Mouse (Mus musculus) cortical plate, adult 2 months (tissue): ENCODE measurements at regions not wholly inside any gene's neighbourhood (a gene's known extent, or its start where the extent isn't known, plus 50 kb on each side); places are given as distances from the start of the nearest gene placed in this dataset.

ENCODE experiments used
- CTCF ChIP-seq: fragments of 200-500 bp; IDR thresholded peaks from 2 replicates; pipeline ENCODE4 v1.5.1; 2011; ENCODE audit warnings: mild to moderate bottlenecking, control low read depth, low read length; ENCODE audit not compliant: insufficient read depth; ENCODE audit errors: extremely low read depth
- POLR2A ChIP-seq: fragments of 200-500 bp; IDR thresholded peaks from 2 replicates; pipeline ENCODE4 v1.6.1; 2011; ENCODE audit warnings: mild to moderate bottlenecking, low read length, control low read depth; ENCODE audit not compliant: insufficient read depth; ENCODE audit errors: extremely low read depth

DNA sequence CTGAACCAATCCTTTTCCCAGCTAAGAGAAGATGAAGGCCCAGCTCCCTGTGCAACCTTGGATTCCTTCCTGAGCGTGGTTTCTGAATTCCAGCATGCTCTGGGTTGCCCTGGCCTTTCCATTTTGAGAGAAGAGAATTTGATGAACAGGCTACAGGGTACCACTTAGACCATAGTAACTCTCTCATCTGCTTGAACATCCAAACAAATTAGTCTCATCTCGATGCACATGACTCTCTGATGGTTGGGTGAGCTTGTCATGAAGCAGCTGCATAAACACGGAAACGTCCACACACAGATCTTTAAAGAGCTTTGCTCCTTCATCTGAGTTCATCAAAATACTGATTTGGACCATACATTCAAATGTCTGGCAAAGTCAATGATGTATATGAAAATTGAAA, 414.0 kb upstream of the Rgma start:
- TF ChIP-seq CTCF = no peak
- TF ChIP-seq POLR2A = no peak
